Mouse (Mus musculus) frontal cortex, postnatal 25 days (tissue): ENCODE results near the gene 5330417C22Rik.

Source experiments
- DNase-seq, 2 experiments: peaks; one replicate each; pipeline ENCODE4 v3.0.0; 2022; ENCODE audit warnings: low spot score in 2 of 2

The 5330417C22Rik gene

DNA sequence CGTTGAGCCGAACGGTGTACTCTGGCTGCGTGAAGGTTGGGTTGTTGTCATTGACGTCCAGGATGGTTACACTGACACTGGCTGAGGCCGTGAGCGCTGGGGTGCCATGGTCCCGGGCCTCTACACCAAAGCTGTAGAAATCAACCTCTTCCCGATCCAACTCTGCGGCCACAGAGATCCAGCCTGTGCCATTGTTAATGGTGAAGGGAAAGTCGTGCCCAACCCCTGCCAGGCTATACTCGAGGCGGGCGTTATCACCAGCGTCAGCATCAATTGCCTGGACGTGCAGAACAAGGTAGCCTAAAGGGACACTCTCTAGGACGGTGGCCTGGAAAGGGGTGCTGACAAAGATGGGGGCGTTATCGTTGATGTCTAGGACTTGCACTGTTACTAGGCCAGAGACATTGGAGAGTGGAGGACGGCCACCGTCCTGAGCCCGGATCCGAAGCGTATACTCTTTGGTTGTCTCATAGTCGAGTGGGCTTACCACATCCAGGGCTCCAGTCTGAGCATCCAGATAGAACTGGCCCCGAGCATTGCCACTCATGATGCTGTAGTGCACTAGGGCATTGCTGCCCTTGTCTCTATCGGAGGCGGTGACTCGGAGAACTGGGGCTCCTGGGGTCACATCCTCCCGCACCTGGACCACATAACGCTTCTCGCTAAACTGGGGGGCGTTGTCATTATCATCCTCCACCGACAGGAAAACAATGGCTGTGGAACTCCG, 122.5 kb downstream of the 5330417C22Rik start:
- no peak for DNase-seq

- DNase-seq = no peak
These were observed 124.6 kb downstream of the 5330417C22Rik start for GRCm38 (mm10) chr3:108411754-108412121.

GRCm38 (mm10) chr3:108411026-108411753, 125.1 kb downstream of the 5330417C22Rik start:
- DNase-seq = no peak

DNA sequence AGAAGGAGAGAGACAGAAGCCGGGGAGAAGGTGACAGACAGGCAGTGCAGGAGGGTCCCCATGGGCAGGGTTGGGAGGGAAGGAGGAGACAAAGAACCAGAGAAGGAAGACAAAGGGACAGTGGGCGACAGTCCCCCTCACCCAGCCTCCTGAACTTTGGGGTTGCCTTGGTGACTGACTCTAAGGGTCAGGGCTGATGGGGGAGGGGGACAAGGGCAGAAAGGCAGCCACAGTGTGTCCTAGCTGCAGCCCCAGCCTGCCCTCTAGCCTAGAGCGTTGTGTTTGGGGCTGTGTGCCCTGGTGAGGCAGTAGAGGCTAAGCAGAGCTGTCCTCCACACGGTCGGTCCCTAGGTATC, 126.0 kb downstream of the 5330417C22Rik start:
- DNase-seq = no peak

- no peak for DNase-seq
These were observed 126.5 kb downstream of the 5330417C22Rik start for GRCm38 (mm10) chr3:108409656-108410358.

GRCm38 (mm10) chr3:108408517-108409008, 127.8 kb downstream of the 5330417C22Rik start:
- DNase-seq = no peak

DNA sequence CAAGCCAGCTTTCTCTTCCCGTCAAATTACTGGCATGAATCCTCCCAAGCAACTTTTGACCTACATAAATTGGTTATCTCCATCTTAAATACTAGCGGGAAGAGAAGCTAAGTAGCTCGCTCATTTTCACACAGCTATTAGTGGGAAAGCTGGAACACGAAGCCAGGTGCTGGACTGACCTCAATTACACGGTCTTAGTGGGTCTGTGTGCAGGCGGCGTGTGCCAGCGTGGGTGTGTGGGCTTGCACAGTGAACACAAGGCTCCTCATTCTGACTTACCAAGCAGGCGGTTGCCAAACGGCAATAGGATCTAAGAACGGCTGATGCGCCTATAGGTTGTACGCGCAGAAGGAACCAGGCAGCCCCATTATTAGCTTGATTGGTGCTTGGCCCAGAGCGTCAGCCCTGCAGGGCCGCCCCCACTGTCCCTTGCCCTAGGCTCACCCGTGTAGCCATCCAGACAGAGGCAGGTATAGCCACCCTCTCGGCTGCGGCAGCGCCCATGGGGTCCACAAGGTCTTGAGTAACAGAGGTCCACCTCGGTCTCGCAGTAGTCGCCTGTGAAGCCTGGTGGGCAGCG, 129.9 kb downstream of the 5330417C22Rik start:
- DNase-seq = no peak
